Mouse (Mus musculus) cerebellum, adult 2 months (tissue): ENCODE measurements around the gene Kcnb1.

ENCODE experiments used
- CTCF ChIP-seq: fragments of 200-500 bp; IDR thresholded peaks from 2 replicates; pipeline ENCODE4 v1.5.1; 2011; ENCODE audit warnings: low read depth, mild to moderate bottlenecking, control low read depth, low read length, moderate library complexity, borderline replicate concordance; ENCODE audit not compliant: insufficient read depth
- POLR2A ChIP-seq: fragments of 200-500 bp; IDR thresholded peaks from 2 replicates; pipeline ENCODE4 v1.6.1; 2011; ENCODE audit warnings: low read length, control low read depth, borderline replicate concordance; ENCODE audit not compliant: insufficient read depth

GRCm38 (mm10) chr2:167222152-167222551 lies 32.2 kb upstream of the Kcnb1 start:
- TF ChIP-seq POLR2A (no peak), CTCF (peak; percentile 87)
